Mouse (Mus musculus): ENCODE measurements at regions not wholly inside any gene's neighbourhood (a gene's known extent, or its start where the extent isn't known, plus 50 kb on each side); places are given as distances from the start of the nearest gene placed in this dataset.

- Histone ChIP-seq H3K36me3 (replicated peaks; ENCODE audit: control insufficient read depth, insufficient read depth, low read length) (no peaks in the 10 kb centered on the region), H3K4me3 (ENCODE audit: low read depth, low read length) (no peak overlapping the region), H3K9ac (replicated peaks; ENCODE audit: low read depth, low read length) (no peak overlapping the region), H3K4me1 (ENCODE audit: control insufficient read depth, insufficient read depth) (peaks cover 4% of the 10 kb centered on the region), H3K9me3 (replicated peaks; ENCODE audit: control insufficient read depth, low read length) (no peaks in the 10 kb centered on the region), H3K27me3 (ENCODE audit: control insufficient read depth, insufficient read depth, low read length) (no peaks in the 10 kb centered on the region), H3K4me2 (ENCODE audit: low read depth, low read length) (no peak overlapping the region), H3K27ac (ENCODE audit: low read depth) (no peak overlapping the region)
- TF ChIP-seq EP300 (IDR thresholded peaks at IDR 0.05; ENCODE audit: low read depth) (no peak), CTCF (IDR thresholded peaks at IDR 0.05; ENCODE audit: low read depth) (no peak)
- DNase-seq (ENCODE audit: low spot score) (no peak), ATAC-seq (ENCODE audit: insufficient read depth, low read depth) (no peak)
- WGBS = 54% methylated on average over 9 of the region's 9 CpGs
Observed at GRCm38 (mm10) chr10:56839006-56839495, 461.9 kb downstream of the Gja1 start.

- no peaks in the 10 kb centered on the region for H3K9me3 ChIP-seq (replicated peaks; ENCODE audit: control insufficient read depth, low read length)
Observed at GRCm38 (mm10) chr10:56839545-56839944, 462.4 kb downstream of the Gja1 start.

GRCm38 (mm10) chr10:56840732-56841131, 463.6 kb downstream of the Gja1 start:
- 77% methylated on average over 5 of the region's 5 CpGs for WGBS
- H3K4me2 ChIP-seq (ENCODE audit: low read depth, low read length) = no peak overlapping the region
- ATAC-seq (ENCODE audit: insufficient read depth, low read depth) = no peak
- H3K27ac ChIP-seq (ENCODE audit: low read depth) = no peak overlapping the region
- TF ChIP-seq CTCF (IDR thresholded peaks at IDR 0.05; ENCODE audit: low read depth) = peak; percentile 64
- TF ChIP-seq EP300 (IDR thresholded peaks at IDR 0.05; ENCODE audit: low read depth) = no peak
- no peaks in the 10 kb centered on the region for H3K27me3 ChIP-seq (ENCODE audit: control insufficient read depth, insufficient read depth, low read length)
- DNase-seq (ENCODE audit: low spot score) = no peak
- H3K36me3 ChIP-seq (replicated peaks; ENCODE audit: control insufficient read depth, insufficient read depth, low read length) = no peaks in the 10 kb centered on the region
- H3K4me1 ChIP-seq (ENCODE audit: control insufficient read depth, insufficient read depth) = peaks cover 4% of the 10 kb centered on the region
- no peak overlapping the region for H3K9ac ChIP-seq (replicated peaks; ENCODE audit: low read depth, low read length)
- H3K9me3 ChIP-seq (replicated peaks; ENCODE audit: control insufficient read depth, low read length) = no peaks in the 10 kb centered on the region
- no peak overlapping the region for H3K4me3 ChIP-seq (ENCODE audit: low read depth, low read length)

More at GRCm38 (mm10) chr10:56839545-56839944, 462.4 kb downstream of the Gja1 start:
- H3K9ac ChIP-seq (replicated peaks; ENCODE audit: low read depth, low read length) = no peak overlapping the region
- H3K4me2 ChIP-seq (ENCODE audit: low read depth, low read length) = no peak overlapping the region
- ATAC-seq (ENCODE audit: insufficient read depth, low read depth) = no peak
- H3K27me3 ChIP-seq (ENCODE audit: control insufficient read depth, insufficient read depth, low read length) = no peaks in the 10 kb centered on the region
- H3K27ac ChIP-seq (ENCODE audit: low read depth) = no peak overlapping the region
- peaks cover 4% of the 10 kb centered on the region for H3K4me1 ChIP-seq (ENCODE audit: control insufficient read depth, insufficient read depth)
- no peak overlapping the region for H3K4me3 ChIP-seq (ENCODE audit: low read depth, low read length)
- 50% methylated on average over 2 of the region's 2 CpGs for WGBS
- H3K36me3 ChIP-seq (replicated peaks; ENCODE audit: control insufficient read depth, insufficient read depth, low read length) = no peaks in the 10 kb centered on the region
- TF ChIP-seq EP300 (IDR thresholded peaks at IDR 0.05; ENCODE audit: low read depth) (no peak), CTCF (IDR thresholded peaks at IDR 0.05; ENCODE audit: low read depth) (no peak)
- DNase-seq (ENCODE audit: low spot score) = no peak

- Histone ChIP-seq H3K4me1 (ENCODE audit: control insufficient read depth, insufficient read depth) (peaks cover 4% of the 10 kb centered on the region), H3K4me3 (ENCODE audit: low read depth, low read length) (no peak overlapping the region), H3K27ac (ENCODE audit: low read depth) (no peak overlapping the region), H3K9me3 (replicated peaks; ENCODE audit: control insufficient read depth, low read length) (no peaks in the 10 kb centered on the region), H3K4me2 (ENCODE audit: low read depth, low read length) (no peak overlapping the region), H3K36me3 (replicated peaks; ENCODE audit: control insufficient read depth, insufficient read depth, low read length) (no peaks in the 10 kb centered on the region), H3K9ac (replicated peaks; ENCODE audit: low read depth, low read length) (no peak overlapping the region), H3K27me3 (ENCODE audit: control insufficient read depth, insufficient read depth, low read length) (no peaks in the 10 kb centered on the region)
- DNase-seq (ENCODE audit: low spot score) (no peak), ATAC-seq (ENCODE audit: insufficient read depth, low read depth) (no peak)
- WGBS = 87% methylated on average over 8 of the region's 8 CpGs
- TF ChIP-seq EP300 (IDR thresholded peaks at IDR 0.05; ENCODE audit: low read depth) (no peak), CTCF (IDR thresholded peaks at IDR 0.05; ENCODE audit: low read depth) (no peak)
Observed at GRCm38 (mm10) chr10:56841486-56841885, 464.4 kb downstream of the Gja1 start.

- no peaks in the 10 kb centered on the region for H3K36me3 ChIP-seq (replicated peaks; ENCODE audit: control insufficient read depth, insufficient read depth, low read length)
- H3K27me3 ChIP-seq (ENCODE audit: control insufficient read depth, insufficient read depth, low read length) = no peaks in the 10 kb centered on the region
- no peak overlapping the region for H3K4me2 ChIP-seq (ENCODE audit: low read depth, low read length)
- 73% methylated on average over 1 of the region's 1 CpGs for WGBS
- H3K9me3 ChIP-seq (replicated peaks; ENCODE audit: control insufficient read depth, low read length) = no peaks in the 10 kb centered on the region
- H3K4me3 ChIP-seq (ENCODE audit: low read depth, low read length) = no peak overlapping the region
- no peak for DNase-seq (ENCODE audit: low spot score)
- TF ChIP-seq CTCF (IDR thresholded peaks at IDR 0.05; ENCODE audit: low read depth) (no peak), EP300 (IDR thresholded peaks at IDR 0.05; ENCODE audit: low read depth) (no peak)
- peaks cover 4% of the 10 kb centered on the region for H3K4me1 ChIP-seq (ENCODE audit: control insufficient read depth, insufficient read depth)
- H3K9ac ChIP-seq (replicated peaks; ENCODE audit: low read depth, low read length) = no peak overlapping the region
- ATAC-seq (ENCODE audit: insufficient read depth, low read depth) = no peak
- H3K27ac ChIP-seq (ENCODE audit: low read depth) = no peak overlapping the region
Observed at GRCm38 (mm10) chr10:56841973-56842372, 464.8 kb downstream of the Gja1 start.

- Histone ChIP-seq H3K9ac (replicated peaks; ENCODE audit: low read depth, low read length) (no peak overlapping the region), H3K27me3 (ENCODE audit: control insufficient read depth, insufficient read depth, low read length) (no peaks in the 10 kb centered on the region), H3K27ac (ENCODE audit: low read depth) (no peak overlapping the region), H3K4me3 (ENCODE audit: low read depth, low read length) (no peak overlapping the region), H3K36me3 (replicated peaks; ENCODE audit: control insufficient read depth, insufficient read depth, low read length) (no peaks in the 10 kb centered on the region), H3K9me3 (replicated peaks; ENCODE audit: control insufficient read depth, low read length) (no peaks in the 10 kb centered on the region), H3K4me2 (ENCODE audit: low read depth, low read length) (no peak overlapping the region), H3K4me1 (ENCODE audit: control insufficient read depth, insufficient read depth) (no peaks in the 10 kb centered on the region; the same call in 1 of the 2 replicates)
- ATAC-seq (ENCODE audit: insufficient read depth, low read depth) = no peak
- TF ChIP-seq EP300 (IDR thresholded peaks at IDR 0.05; ENCODE audit: low read depth) = no peak
- TF ChIP-seq CTCF (IDR thresholded peaks at IDR 0.05; ENCODE audit: low read depth) = no peak
- WGBS = 64% methylated on average over 2 of the region's 2 CpGs
- no peak for DNase-seq (ENCODE audit: low spot score)
Observed at GRCm38 (mm10) chr10:56852484-56852883, 475.4 kb downstream of the Gja1 start.
